ENCODE assay signal across 14 mouse cellular contexts in genomic region chr6:34483811-34484210, GRCm38 (mm10).
"Had no signal": no experiment of that assay in that cellular context is flagged by ENCODE, and none has a peak within 500 bp of the region (broad histone marks: within the 10 kb centered on the region; RNA-seq: fewer than 3 reads in every experiment).

No protein-coding gene starts in this region.

- H3K27me3 ChIP-seq: limb, embryonic 15.5 days; midbrain, embryonic 13.5 days; stomach, embryonic 15.5 days had no signal

- H3K27ac ChIP-seq: limb, embryonic 15.5 days; midbrain, embryonic 13.5 days had no signal

- ATAC-seq: lung, postnatal 0 days; midbrain, embryonic 13.5 days had no signal

- H3K9ac ChIP-seq: limb, embryonic 15.5 days; midbrain, embryonic 13.5 days; stomach, embryonic 15.5 days had no signal

- H3K4me3 ChIP-seq: layer of hippocampus, adult 2 months; limb, embryonic 15.5 days; midbrain, embryonic 13.5 days; stomach, embryonic 15.5 days had no signal

- H3K9me3 ChIP-seq: limb, embryonic 15.5 days; stomach, embryonic 15.5 days had no signal

- H3K4me2 ChIP-seq: limb, embryonic 15.5 days; midbrain, embryonic 13.5 days; stomach, embryonic 15.5 days had no signal

- DNase-seq: kidney, adult 18-20 months; kidney, postnatal 10 days; kidney, postnatal 4 days; left cerebral cortex, postnatal 4 days; lung, adult 2 months; lung, postnatal 36 days; right cerebral cortex, postnatal 14 days; thymus, adult 2 months; thymus, postnatal 25 days had no signal

- H3K36me3 ChIP-seq: stomach, embryonic 15.5 days had no signal
